Mouse (Mus musculus): ENCODE measurements around the gene Gdpd5. TPM values are rescaled to one million over a fixed set of nuclear protein-coding genes. Genes with fewer than 3 reads are reported as not detected.

The Gdpd5 gene
- polyA plus RNA-seq, 2 experiments from 2014 or later: 9.7 to 14.7 TPM

GRCm38 (mm10) chr7:99405386-99406155, 24.4 kb downstream of the Gdpd5 start:
- ATAC-seq: no peak

GRCm38 (mm10) chr7:99407598-99407997, 26.4 kb downstream of the Gdpd5 start:
- ATAC-seq: peak; percentile 52

GRCm38 (mm10) chr7:99409441-99410222, 28.4 kb downstream of the Gdpd5 start:
- no peak for ATAC-seq

GRCm38 (mm10) chr7:99410315-99410714, 29.1 kb downstream of the Gdpd5 start:
- no peak for ATAC-seq

GRCm38 (mm10) chr7:99411047-99411779, 30.0 kb downstream of the Gdpd5 start:
- no peak for ATAC-seq

GRCm38 (mm10) chr7:99415045-99415444, 33.8 kb downstream of the Gdpd5 start:
- no peak for ATAC-seq

- no peak for ATAC-seq
Measured at GRCm38 (mm10) chr7:99419311-99419710, 38.1 kb downstream of the Gdpd5 start.

- ATAC-seq: no peak
Measured at GRCm38 (mm10) chr7:99421006-99421405, 39.8 kb downstream of the Gdpd5 start.

- no peak for ATAC-seq
Measured at GRCm38 (mm10) chr7:99424538-99425155, 43.4 kb downstream of the Gdpd5 start.

- no peak for ATAC-seq
Measured at GRCm38 (mm10) chr7:99425706-99426105, 44.5 kb downstream of the Gdpd5 start.

- ATAC-seq: no peak
Measured at GRCm38 (mm10) chr7:99427031-99427430, 45.8 kb downstream of the Gdpd5 start.

- ATAC-seq: no peak
Measured at GRCm38 (mm10) chr7:99427987-99428386, 46.8 kb downstream of the Gdpd5 start.

GRCm38 (mm10) chr7:99428836-99429235, 47.6 kb downstream of the Gdpd5 start:
- peak; percentile 58 for ATAC-seq

GRCm38 (mm10) chr7:99429786-99430185, 48.6 kb downstream of the Gdpd5 start:
- ATAC-seq: no peak

GRCm38 (mm10) chr7:99430246-99430645, 49.0 kb downstream of the Gdpd5 start:
- ATAC-seq: no peak

GRCm38 (mm10) chr7:99432248-99432647, 51.0 kb downstream of the Gdpd5 start:
- ATAC-seq: peak; percentile 80

- no peak for ATAC-seq
Measured at GRCm38 (mm10) chr7:99432863-99433262, 51.6 kb downstream of the Gdpd5 start.

GRCm38 (mm10) chr7:99434672-99435250, 53.5 kb downstream of the Gdpd5 start:
- ATAC-seq: no peak

- ATAC-seq: no peak
Measured at GRCm38 (mm10) chr7:99436530-99436929, 55.3 kb downstream of the Gdpd5 start.

- ATAC-seq: no peak
Measured at GRCm38 (mm10) chr7:99438881-99439280, 57.7 kb downstream of the Gdpd5 start.

GRCm38 (mm10) chr7:99441534-99442072, 60.4 kb downstream of the Gdpd5 start:
- no peak for ATAC-seq

GRCm38 (mm10) chr7:99443164-99443563, 62.0 kb downstream of the Gdpd5 start:
- no peak for ATAC-seq

Measured in activated CD4-positive, CD25-positive, alpha-beta regulatory T cell, adult 4 months (primary cell).